Mouse (Mus musculus): ENCODE data around the gene Ntrk1. TPM values are rescaled to one million over a fixed set of nuclear protein-coding genes. Genes with fewer than 3 reads are reported as not detected.

Gene Ntrk1
- polyA plus RNA-seq, 1 experiment from 2014 or later: 16.2 TPM

GRCm38 (mm10) chr3:87778283-87778682, 16.7 kb downstream of the Ntrk1 start:
- Histone ChIP-seq H3K27me3 (replicated peaks; ENCODE audit: control insufficient read depth, insufficient read depth, low read length) (peaks cover 9% of the 10 kb centered on the region; the same call in 1 of the 2 replicates), H3K27ac (replicated peaks; ENCODE audit: low read depth, low read length) (no peak overlapping the region)
- WGBS: 40% methylated on average over 23 of the region's 23 CpGs

GRCm38 (mm10) chr3:87771088-87771487, 23.9 kb downstream of the Ntrk1 start:
- no peaks in the 10 kb centered on the region for H3K9me3 ChIP-seq (ENCODE audit: control insufficient read depth, low read length)
- DNase-seq (ENCODE audit: low spot score) (no peak), ATAC-seq (ENCODE audit: low read depth) (no peak)
- H3K27ac ChIP-seq (replicated peaks; ENCODE audit: low read depth, low read length): no peak overlapping the region
- H3K9ac ChIP-seq (ENCODE audit: low read depth, low read length): no peak overlapping the region
- no peaks in the 10 kb centered on the region for H3K27me3 ChIP-seq (replicated peaks; ENCODE audit: control insufficient read depth, insufficient read depth, low read length)
- H3K4me2 ChIP-seq (ENCODE audit: low read depth, low read length): no peak overlapping the region
- H3K36me3 ChIP-seq (ENCODE audit: control insufficient read depth, insufficient read depth, low read length): no peaks in the 10 kb centered on the region
- H3K4me3 ChIP-seq (ENCODE audit: low read depth, low read length): no peak overlapping the region
- H3K4me1 ChIP-seq (ENCODE audit: control insufficient read depth, insufficient read depth, low read length): peaks cover 13% of the 10 kb centered on the region; the same call in 1 of the 2 replicates
- WGBS: 44% methylated on average over 6 of the region's 6 CpGs

More at GRCm38 (mm10) chr3:87778283-87778682, 16.7 kb downstream of the Ntrk1 start:
- peak overlapping the region; percentile 15; the same call in 1 of the 2 replicates for H3K4me2 ChIP-seq (ENCODE audit: low read depth, low read length)
- no peak overlapping the region for H3K4me3 ChIP-seq (ENCODE audit: low read depth, low read length)
- H3K9me3 ChIP-seq (ENCODE audit: control insufficient read depth, low read length): no peaks in the 10 kb centered on the region
- ATAC-seq (ENCODE audit: low read depth) (no peak), DNase-seq (ENCODE audit: low spot score) (no peak)
- H3K9ac ChIP-seq (ENCODE audit: low read depth, low read length): peak overlapping the region; percentile 17; the same call in 1 of the 2 replicates
- H3K4me1 ChIP-seq (ENCODE audit: control insufficient read depth, insufficient read depth, low read length): peaks cover 12% of the 10 kb centered on the region; the same call in 1 of the 2 replicates
- H3K36me3 ChIP-seq (ENCODE audit: control insufficient read depth, insufficient read depth, low read length): no peaks in the 10 kb centered on the region

- H3K4me3 ChIP-seq (ENCODE audit: low read depth, low read length): no peak overlapping the region
- peaks cover 15% of the 10 kb centered on the region for H3K4me1 ChIP-seq (ENCODE audit: control insufficient read depth, insufficient read depth, low read length)
- H3K27me3 ChIP-seq (replicated peaks; ENCODE audit: control insufficient read depth, insufficient read depth, low read length): no peaks in the 10 kb centered on the region
- H3K9me3 ChIP-seq (ENCODE audit: control insufficient read depth, low read length): no peaks in the 10 kb centered on the region
- no peak overlapping the region for H3K27ac ChIP-seq (replicated peaks; ENCODE audit: low read depth, low read length)
- H3K36me3 ChIP-seq (ENCODE audit: control insufficient read depth, insufficient read depth, low read length): no peaks in the 10 kb centered on the region
- H3K9ac ChIP-seq (ENCODE audit: low read depth, low read length): no peak overlapping the region
- 0% methylated on average over 4 of the region's 4 CpGs for WGBS
- H3K4me2 ChIP-seq (ENCODE audit: low read depth, low read length): no peak overlapping the region
- DNase-seq (ENCODE audit: low spot score): no peak
- no peak for ATAC-seq (ENCODE audit: low read depth)
Measured at GRCm38 (mm10) chr3:87770280-87770679, 24.7 kb downstream of the Ntrk1 start.

GRCm38 (mm10) chr3:87769506-87769905, 25.5 kb downstream of the Ntrk1 start:
- Histone ChIP-seq H3K27me3 (replicated peaks; ENCODE audit: control insufficient read depth, insufficient read depth, low read length) (no peaks in the 10 kb centered on the region), H3K9ac (ENCODE audit: low read depth, low read length) (no peak overlapping the region), H3K36me3 (ENCODE audit: control insufficient read depth, insufficient read depth, low read length) (no peaks in the 10 kb centered on the region), H3K4me2 (ENCODE audit: low read depth, low read length) (no peak overlapping the region), H3K9me3 (ENCODE audit: control insufficient read depth, low read length) (no peaks in the 10 kb centered on the region), H3K27ac (replicated peaks; ENCODE audit: low read depth, low read length) (no peak overlapping the region), H3K4me1 (ENCODE audit: control insufficient read depth, insufficient read depth, low read length) (peaks cover 23% of the 10 kb centered on the region), H3K4me3 (ENCODE audit: low read depth, low read length) (no peak overlapping the region)
- ATAC-seq (ENCODE audit: low read depth) (no peak), DNase-seq (ENCODE audit: low spot score) (no peak)
- WGBS: 78% methylated on average over 8 of the region's 8 CpGs

DNA sequence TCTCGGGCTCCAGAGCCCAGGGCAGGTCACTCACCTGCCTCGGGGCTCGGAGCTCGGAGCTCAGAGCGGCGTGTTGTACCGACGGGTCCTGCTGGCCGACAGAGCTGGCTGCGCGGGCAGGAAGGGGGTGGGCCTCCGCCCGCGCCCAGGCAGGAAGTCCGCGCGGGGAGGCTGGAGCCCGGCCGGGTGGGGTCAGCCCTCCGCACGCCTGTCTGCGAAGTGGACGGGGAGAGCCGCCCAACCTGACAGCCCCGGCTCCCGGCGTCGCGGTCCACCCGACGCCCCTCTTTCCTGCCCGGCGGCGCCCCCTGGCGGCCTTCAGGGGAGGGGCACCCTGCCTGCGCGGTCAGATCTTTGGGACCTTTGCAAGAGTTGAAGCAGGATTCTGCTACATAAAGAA, 26.1 kb downstream of the Ntrk1 start:
- Histone ChIP-seq H3K27ac (replicated peaks; ENCODE audit: low read depth, low read length) (peak overlapping the region; percentile 65), H3K4me3 (ENCODE audit: low read depth, low read length) (peak overlapping the region; percentile 47), H3K9me3 (ENCODE audit: control insufficient read depth, low read length) (no peaks in the 10 kb centered on the region), H3K27me3 (replicated peaks; ENCODE audit: control insufficient read depth, insufficient read depth, low read length) (no peaks in the 10 kb centered on the region), H3K4me1 (ENCODE audit: control insufficient read depth, insufficient read depth, low read length) (peaks cover 29% of the 10 kb centered on the region), H3K4me2 (ENCODE audit: low read depth, low read length) (peak overlapping the region; percentile 65), H3K9ac (ENCODE audit: low read depth, low read length) (peak overlapping the region; percentile 67), H3K36me3 (ENCODE audit: control insufficient read depth, insufficient read depth, low read length) (no peaks in the 10 kb centered on the region)
- WGBS: under 1% methylated on average over 33 of the region's 37 CpGs
- peak; percentile 70 for ATAC-seq (ENCODE audit: low read depth)
- peak; percentile 76 for DNase-seq (ENCODE audit: low spot score)

- no peaks in the 10 kb centered on the region for H3K9me3 ChIP-seq (ENCODE audit: control insufficient read depth, low read length)
- 39% methylated on average over 6 of the region's 6 CpGs for WGBS
- no peaks in the 10 kb centered on the region for H3K36me3 ChIP-seq (ENCODE audit: control insufficient read depth, insufficient read depth, low read length)
- H3K4me3 ChIP-seq (ENCODE audit: low read depth, low read length): peak overlapping the region; percentile 47
- peak overlapping the region; percentile 65 for H3K27ac ChIP-seq (replicated peaks; ENCODE audit: low read depth, low read length)
- peak overlapping the region; percentile 65 for H3K4me2 ChIP-seq (ENCODE audit: low read depth, low read length)
- peaks cover 33% of the 10 kb centered on the region for H3K4me1 ChIP-seq (ENCODE audit: control insufficient read depth, insufficient read depth, low read length)
- peak overlapping the region; percentile 67 for H3K9ac ChIP-seq (ENCODE audit: low read depth, low read length)
- no peak for ATAC-seq (ENCODE audit: low read depth)
- H3K27me3 ChIP-seq (replicated peaks; ENCODE audit: control insufficient read depth, insufficient read depth, low read length): no peaks in the 10 kb centered on the region
- no peak for DNase-seq (ENCODE audit: low spot score)
Measured at GRCm38 (mm10) chr3:87768431-87768830, 26.5 kb downstream of the Ntrk1 start.

- no peak for DNase-seq (ENCODE audit: low spot score)
- H3K9ac ChIP-seq (ENCODE audit: low read depth, low read length): peak overlapping the region; percentile 47
- peak overlapping the region; percentile 47 for H3K4me3 ChIP-seq (ENCODE audit: low read depth, low read length)
- ATAC-seq (ENCODE audit: low read depth): no peak
- no peaks in the 10 kb centered on the region for H3K36me3 ChIP-seq (ENCODE audit: control insufficient read depth, insufficient read depth, low read length)
- H3K27ac ChIP-seq (replicated peaks; ENCODE audit: low read depth, low read length): no peak overlapping the region
- peak overlapping the region; percentile 65 for H3K4me2 ChIP-seq (ENCODE audit: low read depth, low read length)
- WGBS: 60% methylated on average over 8 of the region's 8 CpGs
- no peaks in the 10 kb centered on the region for H3K9me3 ChIP-seq (ENCODE audit: control insufficient read depth, low read length)
- peaks cover 39% of the 10 kb centered on the region for H3K4me1 ChIP-seq (ENCODE audit: control insufficient read depth, insufficient read depth, low read length)
- no peaks in the 10 kb centered on the region for H3K27me3 ChIP-seq (replicated peaks; ENCODE audit: control insufficient read depth, insufficient read depth, low read length)
Measured at GRCm38 (mm10) chr3:87767764-87768163, 27.2 kb downstream of the Ntrk1 start.

DNA sequence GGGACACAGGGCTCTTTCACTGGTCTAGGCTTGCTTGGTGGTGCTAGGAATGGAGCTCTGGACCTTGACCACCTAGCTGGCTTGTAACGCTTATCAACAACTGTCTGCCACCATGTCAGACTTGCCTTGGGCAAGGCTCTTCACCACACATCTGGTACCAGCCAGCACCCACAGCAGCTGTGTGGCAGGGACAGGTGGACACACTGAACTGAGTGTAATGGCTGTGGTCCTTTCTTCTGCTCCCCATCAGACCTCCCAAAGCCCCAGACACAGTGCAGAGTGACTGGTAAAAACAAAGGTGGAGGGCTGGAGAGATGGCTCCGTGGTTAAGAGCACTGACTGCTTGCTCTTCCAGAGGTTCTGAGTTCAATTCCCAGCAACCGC, 28.7 kb downstream of the Ntrk1 start:
- Histone ChIP-seq H3K27me3 (replicated peaks; ENCODE audit: control insufficient read depth, insufficient read depth, low read length) (no peaks in the 10 kb centered on the region), H3K27ac (replicated peaks; ENCODE audit: low read depth, low read length) (no peak overlapping the region), H3K4me1 (ENCODE audit: control insufficient read depth, insufficient read depth, low read length) (peaks cover 53% of the 10 kb centered on the region), H3K36me3 (ENCODE audit: control insufficient read depth, insufficient read depth, low read length) (no peaks in the 10 kb centered on the region), H3K4me2 (ENCODE audit: low read depth, low read length) (0 out of 2 replicates have a peak overlapping the region, but pooled peaks have one; percentile 2), H3K9me3 (ENCODE audit: control insufficient read depth, low read length) (no peaks in the 10 kb centered on the region), H3K4me3 (ENCODE audit: low read depth, low read length) (no peak overlapping the region), H3K9ac (ENCODE audit: low read depth, low read length) (no peak overlapping the region)
- DNase-seq (ENCODE audit: low spot score) (no peak), ATAC-seq (ENCODE audit: low read depth) (no peak)
- 81% methylated on average over 3 of the region's 3 CpGs for WGBS

- Histone ChIP-seq H3K9me3 (ENCODE audit: control insufficient read depth, low read length) (no peaks in the 10 kb centered on the region), H3K4me2 (ENCODE audit: low read depth, low read length) (0 out of 2 replicates have a peak overlapping the region, but pooled peaks have one; percentile 2), H3K27me3 (replicated peaks; ENCODE audit: control insufficient read depth, insufficient read depth, low read length) (no peaks in the 10 kb centered on the region), H3K36me3 (ENCODE audit: control insufficient read depth, insufficient read depth, low read length) (no peaks in the 10 kb centered on the region), H3K4me3 (ENCODE audit: low read depth, low read length) (no peak overlapping the region), H3K9ac (ENCODE audit: low read depth, low read length) (no peak overlapping the region), H3K4me1 (ENCODE audit: control insufficient read depth, insufficient read depth, low read length) (peaks cover 55% of the 10 kb centered on the region), H3K27ac (replicated peaks; ENCODE audit: low read depth, low read length) (peak overlapping the region; percentile 87)
- WGBS: 72% methylated on average over 5 of the region's 5 CpGs
- ATAC-seq (ENCODE audit: low read depth) (no peak), DNase-seq (ENCODE audit: low spot score) (no peak)
Measured at GRCm38 (mm10) chr3:87765631-87766283, 29.2 kb downstream of the Ntrk1 start.

All from embryonic facial prominence, embryonic 14.5 days (tissue).